Mouse (Mus musculus) retina, embryonic 14.5 days (tissue): ENCODE measurements at regions not wholly inside any gene's neighbourhood (a gene's known extent, or its start where the extent isn't known, plus 50 kb on each side); places are given as distances from the start of the nearest gene placed in this dataset.
A peak's percentile ranks its signal among the peaks of the same experiment; 100 is the strongest.

Experiments
- DNase-seq: peaks from one replicate; pipeline ENCODE4 v3.0.0-alpha.2; 2015; ENCODE audit warnings: low spot score

DNA sequence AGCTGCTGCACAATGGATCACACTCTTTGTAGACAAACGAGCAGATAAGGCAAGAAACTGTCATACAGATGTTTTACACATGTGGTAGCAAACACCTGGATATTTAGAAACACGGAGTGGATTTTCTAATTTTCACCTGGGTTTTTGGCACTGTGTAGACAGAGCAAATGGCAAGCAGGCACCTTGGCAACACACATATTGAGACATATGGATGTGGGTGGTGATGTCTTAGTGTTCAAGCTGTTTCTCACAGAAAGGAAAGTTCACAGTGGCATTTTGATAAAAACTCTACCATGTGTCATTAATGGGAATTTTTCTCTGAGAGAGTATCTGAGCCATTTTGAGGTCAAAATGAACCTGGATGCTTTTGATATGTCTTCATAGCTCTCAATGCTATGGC, 417.9 kb upstream of the Megf9 start:
- DNase-seq: no peak

- DNase-seq: no peak
These were observed 405.4 kb upstream of the Megf9 start for GRCm38 (mm10) chr4:70940146-70940545.

DNA sequence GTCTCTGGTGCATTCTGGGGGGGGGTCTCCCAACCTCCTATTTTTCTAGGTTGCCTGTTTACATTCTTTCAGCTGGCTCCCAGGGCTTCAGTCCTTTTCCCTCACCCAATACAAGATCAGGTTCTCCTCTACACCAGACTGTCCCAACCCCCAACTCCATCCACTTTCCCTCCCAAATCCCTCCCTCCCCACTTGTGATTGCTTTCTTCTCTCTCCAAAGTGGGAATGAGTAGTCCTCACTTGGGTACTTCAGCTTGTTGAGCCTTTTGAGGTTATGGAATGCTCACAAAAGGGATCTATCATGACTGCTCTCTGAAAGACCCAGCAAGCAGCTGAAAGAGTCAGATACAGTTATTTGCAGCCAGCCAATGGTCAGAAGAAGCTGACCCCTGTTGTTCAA, 399.3 kb upstream of the Megf9 start:
- no peak for DNase-seq

DNA sequence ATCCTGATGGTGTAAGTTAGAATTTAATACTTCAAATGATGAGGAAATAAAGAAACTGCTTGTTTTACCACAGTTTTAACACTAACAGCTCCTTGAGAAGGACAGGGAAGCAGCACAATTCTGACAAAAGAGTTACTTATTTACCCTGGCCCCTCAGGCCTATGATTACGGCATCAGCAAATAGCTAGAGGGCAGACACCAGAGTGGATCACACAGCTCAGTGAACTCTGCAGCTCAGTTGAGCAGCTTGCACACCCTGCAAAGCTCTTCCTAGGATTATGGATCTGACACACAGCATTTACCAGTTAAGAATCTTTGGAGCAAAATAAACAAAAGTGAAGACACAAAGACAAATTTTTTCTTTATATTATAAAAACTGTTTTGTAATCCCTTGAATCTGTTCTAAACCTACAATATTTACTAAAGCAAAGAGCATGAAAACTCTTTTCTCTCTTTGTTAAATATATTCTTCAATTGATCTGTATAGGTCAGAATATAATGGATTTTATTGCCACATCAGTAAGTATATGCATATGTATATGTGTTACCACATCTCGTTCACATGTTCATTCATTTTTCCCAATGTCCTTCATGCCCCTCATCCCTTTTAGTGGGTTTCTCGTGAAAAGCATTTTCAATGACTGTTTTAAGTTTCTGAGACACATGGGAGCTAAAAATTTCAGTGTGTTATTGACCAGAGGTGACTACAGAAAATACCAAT, 387.3 kb upstream of the Megf9 start:
- peak; percentile 64 for DNase-seq

GRCm38 (mm10) chr4:70914566-70914965, 379.8 kb upstream of the Megf9 start:
- DNase-seq: no peak

- DNase-seq: peak; percentile 11
These were observed 372.3 kb upstream of the Megf9 start for GRCm38 (mm10) chr4:70906771-70907749.
